Mouse (Mus musculus): ENCODE data around the gene Chd1l. TPM values are rescaled to one million over a fixed set of nuclear protein-coding genes. Genes with fewer than 3 reads are reported as not detected.

Chd1l gene
- polyA plus RNA-seq, 1 experiment = 9.3 TPM

DNA sequence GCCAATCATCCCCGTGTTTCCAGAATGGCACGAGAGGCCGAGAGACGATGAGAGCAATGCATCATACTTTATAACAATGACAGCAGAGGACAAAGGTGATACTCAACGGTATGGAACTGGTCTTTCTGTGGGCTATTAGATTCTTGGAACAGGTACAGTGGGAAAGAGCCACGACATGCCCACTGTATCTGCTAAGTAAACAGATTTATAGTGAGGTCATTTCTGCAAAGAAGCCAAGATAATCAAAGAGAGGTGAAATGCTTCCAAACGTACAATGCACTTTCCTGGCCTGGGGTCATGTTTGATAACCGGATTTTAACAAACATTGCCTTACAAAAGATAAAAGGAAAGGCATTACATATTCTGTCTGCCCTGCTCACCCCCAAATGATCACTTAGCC is 13.2 kb downstream of the Chd1l start:
- H3K4me3 ChIP-seq (ENCODE audit: insufficient read depth, low read length) = no peak overlapping the region

DNA sequence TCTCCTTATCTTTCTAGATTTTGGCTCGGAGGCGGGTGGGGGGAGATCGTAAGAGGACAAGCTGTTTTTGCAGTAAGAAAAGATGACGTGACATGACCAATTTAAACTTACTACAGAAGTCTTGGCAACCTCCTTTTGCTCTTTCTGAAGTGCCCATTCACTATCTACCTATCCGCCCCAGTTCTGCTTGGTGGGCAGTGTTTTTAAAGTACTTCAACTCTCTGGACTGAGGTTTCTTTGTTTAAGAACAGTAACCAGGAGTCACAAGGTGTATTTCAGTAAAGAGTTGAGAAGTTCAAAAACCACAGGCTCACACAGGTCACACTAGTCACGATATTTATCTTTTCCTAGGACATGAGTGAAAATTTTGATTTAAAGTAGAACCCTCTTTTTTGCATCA is 14.9 kb downstream of the Chd1l start:
- Histone ChIP-seq H3K27ac (ENCODE audit: insufficient read depth, low read length) (no peak overlapping the region), H3K4me1 (ENCODE audit: control insufficient read depth, insufficient read depth, low read length) (no peaks in the 10 kb centered on the region), H3K4me3 (ENCODE audit: insufficient read depth, low read length) (no peak overlapping the region)
- TF ChIP-seq CTCF (IDR thresholded peaks at IDR 0.05; ENCODE audit: borderline replicate concordance, insufficient read depth, low read length) (no peak), POLR2A (IDR thresholded peaks at IDR 0.05; ENCODE audit: low read depth, low read length) (no peak)

More for the DNA sequence above, 13.2 kb downstream of the Chd1l start:
- Histone ChIP-seq H3K27ac (ENCODE audit: insufficient read depth, low read length) (no peak overlapping the region), H3K4me1 (ENCODE audit: control insufficient read depth, insufficient read depth, low read length) (no peaks in the 10 kb centered on the region)
- TF ChIP-seq CTCF (IDR thresholded peaks at IDR 0.05; ENCODE audit: borderline replicate concordance, insufficient read depth, low read length) = no peak
- no peak for TF ChIP-seq POLR2A (IDR thresholded peaks at IDR 0.05; ENCODE audit: low read depth, low read length)

DNA sequence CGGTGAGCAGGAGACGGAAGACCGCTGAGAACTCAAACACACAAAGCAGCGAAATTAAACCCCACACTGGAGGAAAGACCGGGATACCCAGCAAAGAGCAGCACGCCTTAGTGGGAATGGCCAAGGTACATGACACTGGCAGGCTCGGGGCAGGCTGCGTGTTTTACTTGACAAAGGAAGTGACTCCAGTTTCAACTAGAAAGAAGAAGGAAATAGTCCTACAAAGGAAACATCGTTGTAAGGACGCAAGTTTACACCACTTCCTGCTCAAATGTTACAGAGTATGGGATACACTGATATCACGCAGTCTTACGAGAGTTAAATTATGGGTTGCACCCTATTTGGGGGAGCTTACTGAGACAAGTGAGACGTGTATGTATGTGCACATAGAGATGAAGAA is 15.9 kb downstream of the Chd1l start:
- no peaks in the 10 kb centered on the region for H3K4me1 ChIP-seq (ENCODE audit: control insufficient read depth, insufficient read depth, low read length)
- H3K4me3 ChIP-seq (ENCODE audit: insufficient read depth, low read length) = no peak overlapping the region
- H3K27ac ChIP-seq (ENCODE audit: insufficient read depth, low read length) = no peak overlapping the region
- TF ChIP-seq POLR2A (IDR thresholded peaks at IDR 0.05; ENCODE audit: low read depth, low read length) = no peak
- TF ChIP-seq CTCF (IDR thresholded peaks at IDR 0.05; ENCODE audit: borderline replicate concordance, insufficient read depth, low read length) = no peak

DNA sequence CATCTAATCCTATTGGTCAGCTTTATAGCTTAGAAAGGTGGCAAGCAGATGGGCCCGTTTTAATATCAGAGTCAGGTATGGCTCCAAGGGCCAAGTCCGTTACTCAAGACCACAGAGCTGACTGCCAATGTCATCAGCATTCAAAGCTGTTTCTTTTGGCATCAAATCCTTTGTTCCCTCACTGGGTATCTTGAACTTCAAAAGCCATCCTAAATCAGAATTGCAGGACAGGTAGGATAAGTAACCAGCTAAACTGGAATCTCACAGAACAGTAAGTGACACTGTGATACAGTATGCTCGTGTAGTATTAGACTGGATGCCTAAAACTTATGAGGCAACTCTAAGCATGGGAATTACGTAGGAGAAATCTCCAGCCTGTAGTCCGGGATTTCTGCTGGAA is 16.9 kb downstream of the Chd1l start:
- H3K4me3 ChIP-seq (ENCODE audit: insufficient read depth, low read length) = no peak overlapping the region
- TF ChIP-seq CTCF (IDR thresholded peaks at IDR 0.05; ENCODE audit: borderline replicate concordance, insufficient read depth, low read length) (no peak), POLR2A (IDR thresholded peaks at IDR 0.05; ENCODE audit: low read depth, low read length) (no peak)

GRCm38 (mm10) chr3:97590699-97591098 is 19.3 kb downstream of the Chd1l start:
- Histone ChIP-seq H3K27ac (ENCODE audit: insufficient read depth, low read length) (no peak overlapping the region), H3K4me1 (ENCODE audit: control insufficient read depth, insufficient read depth, low read length) (no peaks in the 10 kb centered on the region), H3K4me3 (ENCODE audit: insufficient read depth, low read length) (no peak overlapping the region)
- TF ChIP-seq CTCF (IDR thresholded peaks at IDR 0.05; ENCODE audit: borderline replicate concordance, insufficient read depth, low read length) = no peak
- no peak for TF ChIP-seq POLR2A (IDR thresholded peaks at IDR 0.05; ENCODE audit: low read depth, low read length)

More for the DNA sequence above, 16.9 kb downstream of the Chd1l start:
- Histone ChIP-seq H3K4me1 (ENCODE audit: control insufficient read depth, insufficient read depth, low read length) (no peaks in the 10 kb centered on the region), H3K27ac (ENCODE audit: insufficient read depth, low read length) (no peak overlapping the region)

- no peak overlapping the region for H3K4me3 ChIP-seq (ENCODE audit: insufficient read depth, low read length)
- TF ChIP-seq POLR2A (IDR thresholded peaks at IDR 0.05; ENCODE audit: low read depth, low read length) (no peak), CTCF (IDR thresholded peaks at IDR 0.05; ENCODE audit: borderline replicate concordance, insufficient read depth, low read length) (no peak)
- H3K4me1 ChIP-seq (ENCODE audit: control insufficient read depth, insufficient read depth, low read length) = no peaks in the 10 kb centered on the region
- H3K27ac ChIP-seq (ENCODE audit: insufficient read depth, low read length) = no peak overlapping the region
Observed at GRCm38 (mm10) chr3:97587656-97588055, 22.3 kb downstream of the Chd1l start.

GRCm38 (mm10) chr3:97585383-97586160 is 24.4 kb downstream of the Chd1l start:
- TF ChIP-seq CTCF (IDR thresholded peaks at IDR 0.05; ENCODE audit: borderline replicate concordance, insufficient read depth, low read length) (peak; percentile 49; the same call in 1 of the 2 replicates), POLR2A (IDR thresholded peaks at IDR 0.05; ENCODE audit: low read depth, low read length) (no peak)
- H3K4me1 ChIP-seq (ENCODE audit: control insufficient read depth, insufficient read depth, low read length) = no peaks in the 10 kb centered on the region
- no peak overlapping the region for H3K27ac ChIP-seq (ENCODE audit: insufficient read depth, low read length)
- no peak overlapping the region for H3K4me3 ChIP-seq (ENCODE audit: insufficient read depth, low read length)

DNA sequence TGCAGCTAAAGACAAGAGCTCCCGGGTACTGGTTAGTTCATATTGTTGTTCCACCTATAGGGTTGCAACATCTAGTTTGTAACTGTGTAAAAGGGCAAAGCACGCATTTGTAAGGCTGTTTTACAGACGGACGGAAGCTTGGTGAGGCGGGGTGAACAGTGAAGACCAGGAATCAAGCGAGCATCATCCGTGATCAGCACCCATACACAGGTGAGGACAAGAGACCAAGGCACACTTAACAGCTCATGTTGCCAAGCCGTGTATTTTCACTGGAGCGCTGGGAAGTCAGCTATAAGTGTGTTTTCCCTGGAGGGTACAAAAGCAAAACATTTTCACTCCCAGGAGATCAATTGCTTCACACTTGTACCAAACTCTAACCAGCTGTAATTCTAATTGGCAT is 36.2 kb downstream of the Chd1l start:
- H3K4me1 ChIP-seq (ENCODE audit: control insufficient read depth, insufficient read depth, low read length) = no peaks in the 10 kb centered on the region
- no peak overlapping the region for H3K27ac ChIP-seq (ENCODE audit: insufficient read depth, low read length)
- no peak overlapping the region for H3K4me3 ChIP-seq (ENCODE audit: insufficient read depth, low read length)
- TF ChIP-seq CTCF (IDR thresholded peaks at IDR 0.05; ENCODE audit: borderline replicate concordance, insufficient read depth, low read length) = no peak
- TF ChIP-seq POLR2A (IDR thresholded peaks at IDR 0.05; ENCODE audit: low read depth, low read length) = no peak

- no peak for TF ChIP-seq CTCF (IDR thresholded peaks at IDR 0.05; ENCODE audit: borderline replicate concordance, insufficient read depth, low read length)
- no peak for TF ChIP-seq POLR2A (IDR thresholded peaks at IDR 0.05; ENCODE audit: low read depth, low read length)
- Histone ChIP-seq H3K27ac (ENCODE audit: insufficient read depth, low read length) (no peak overlapping the region), H3K4me3 (ENCODE audit: insufficient read depth, low read length) (no peak overlapping the region), H3K4me1 (ENCODE audit: control insufficient read depth, insufficient read depth, low read length) (no peaks in the 10 kb centered on the region)
Observed at GRCm38 (mm10) chr3:97564588-97564987, 45.4 kb downstream of the Chd1l start.

DNA sequence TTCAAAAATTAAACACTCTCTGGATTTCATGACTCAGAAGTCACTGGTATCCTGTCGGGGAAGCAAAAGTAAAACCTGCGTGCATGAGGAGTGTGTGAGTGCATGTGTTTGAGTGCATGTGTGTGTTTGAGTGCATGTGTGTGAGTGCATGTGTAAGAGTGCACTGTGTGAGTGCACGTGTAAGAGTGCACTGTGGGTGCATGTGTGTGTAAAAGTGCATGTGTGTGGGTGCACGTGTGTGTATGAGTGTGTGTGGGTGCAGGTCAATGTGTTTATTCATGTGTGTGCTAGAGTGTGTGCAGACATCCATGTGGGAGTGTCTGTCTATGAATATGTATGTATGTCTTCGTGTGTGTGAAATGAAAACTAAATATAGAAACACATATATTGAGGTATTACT is 51.4 kb downstream of the Chd1l start:
- Histone ChIP-seq H3K27ac (ENCODE audit: insufficient read depth, low read length) (no peak overlapping the region), H3K4me3 (ENCODE audit: insufficient read depth, low read length) (no peak overlapping the region), H3K4me1 (ENCODE audit: control insufficient read depth, insufficient read depth, low read length) (no peaks in the 10 kb centered on the region)
- TF ChIP-seq POLR2A (IDR thresholded peaks at IDR 0.05; ENCODE audit: low read depth, low read length) (no peak), CTCF (IDR thresholded peaks at IDR 0.05; ENCODE audit: borderline replicate concordance, insufficient read depth, low read length) (no peak)
